9 mouse cellular contexts compared by ENCODE assay signal in genomic region chr11:77850401-77851244, GRCm38 (mm10). TPM values are rescaled to one million over a fixed set of nuclear protein-coding genes. Genes with fewer than 3 reads are reported as not detected.
DNase-seq lines count a peak whose midpoint lies in the region; ATAC-seq and TF ChIP-seq lines count a peak whose summit lies in the region.
"Had no signal": no experiment of that assay in that cellular context is flagged by ENCODE, and none has a peak within 500 bp of the region (broad histone marks: within the 10 kb centered on the region; RNA-seq: fewer than 3 reads in every experiment).

No protein-coding gene starts in this region.

- no peak overlapping the region for H3K4me3 ChIP-seq in forebrain, embryonic 11.5 days (ENCODE audit: low read depth, low read length)
- no peak overlapping the region for H3K4me3 ChIP-seq in hindbrain, postnatal 0 days (ENCODE audit: low read length)
- H3K4me3 ChIP-seq in midbrain, embryonic 12.5 days: 0 out of 2 replicates have a peak overlapping the region, but pooled peaks have one; percentile 9

- H3K27me3 ChIP-seq in forebrain, embryonic 11.5 days (ENCODE audit: control insufficient read depth, insufficient read depth, low read length): no peaks in the 10 kb centered on the region
- H3K27me3 ChIP-seq in hindbrain, postnatal 0 days (ENCODE audit: insufficient read depth, low read length): no peaks in the 10 kb centered on the region
- H3K27me3 ChIP-seq in midbrain, embryonic 12.5 days: peaks cover 34% of the 10 kb centered on the region

- peak; percentile 51 for DNase-seq in lung, postnatal 10 days
- no peak for DNase-seq in lung, postnatal 36 days
- no peak for DNase-seq in forebrain, embryonic 11.5 days (ENCODE audit: low spot score)
- DNase-seq in hindbrain, postnatal 0 days (ENCODE audit: low spot score): peak; percentile 92
- DNase-seq in thymus, postnatal 36 days: no peak
- DNase-seq in thymus, postnatal 0 days (ENCODE audit: low spot score): no peak

- H3K27ac ChIP-seq in forebrain, embryonic 11.5 days (ENCODE audit: low read depth, low read length): peak overlapping the region; percentile 53; the same call in 1 of the 2 replicates
- H3K27ac ChIP-seq in hindbrain, postnatal 0 days: peak overlapping the region; percentile 90
- peak overlapping the region; percentile 90 for H3K27ac ChIP-seq in midbrain, embryonic 12.5 days (replicated peaks)

- peak; percentile 53 for ATAC-seq in forebrain, embryonic 11.5 days (replicated peaks; ENCODE audit: low FRiP score)
- peak; percentile 95 for ATAC-seq in hindbrain, postnatal 0 days
- peak; percentile 87 for ATAC-seq in midbrain, embryonic 12.5 days (ENCODE audit: low FRiP score, low read depth)
- ATAC-seq in megakaryocyte-erythroid progenitor cell, adult 5-6 weeks (replicated peaks; ENCODE audit: low FRiP score, low TSS enrichment, poor library complexity, severe bottlenecking): no peak

- TF ChIP-seq CTCF in hindbrain, postnatal 0 days (IDR thresholded peaks at IDR 0.05; ENCODE audit: low read depth): peak; percentile 46

- peak overlapping the region; percentile 17 for H3K9ac ChIP-seq in forebrain, embryonic 11.5 days (ENCODE audit: low read length)
- peak overlapping the region; percentile 30; the same call in 1 of the 2 replicates for H3K9ac ChIP-seq in hindbrain, postnatal 0 days (replicated peaks; ENCODE audit: low read length)
- H3K9ac ChIP-seq in midbrain, embryonic 12.5 days (replicated peaks): peak overlapping the region; percentile 34; the same call in 1 of the 2 replicates

- H3K9me3 ChIP-seq in forebrain, embryonic 11.5 days (ENCODE audit: control insufficient read depth, low read length): no peaks in the 10 kb centered on the region
- H3K9me3 ChIP-seq in hindbrain, postnatal 0 days (ENCODE audit: low read length): no peaks in the 10 kb centered on the region
- H3K9me3 ChIP-seq in midbrain, embryonic 12.5 days: no peaks in the 10 kb centered on the region

- peaks cover 21% of the 10 kb centered on the region for H3K4me1 ChIP-seq in forebrain, embryonic 11.5 days (replicated peaks; ENCODE audit: control insufficient read depth, insufficient read depth, low read length)
- peaks cover 43% of the 10 kb centered on the region for H3K4me1 ChIP-seq in hindbrain, postnatal 0 days (ENCODE audit: insufficient read depth, low read length)
- peaks cover 62% of the 10 kb centered on the region for H3K4me1 ChIP-seq in midbrain, embryonic 12.5 days

- no peak overlapping the region for H3K4me2 ChIP-seq in forebrain, embryonic 11.5 days (ENCODE audit: low read depth, low read length, severe bottlenecking)
- H3K4me2 ChIP-seq in hindbrain, postnatal 0 days (ENCODE audit: low read depth, low read length): peak overlapping the region; percentile 37
- H3K4me2 ChIP-seq in midbrain, embryonic 12.5 days (replicated peaks): peak overlapping the region; percentile 41

- H3K36me3 ChIP-seq in forebrain, embryonic 11.5 days (ENCODE audit: control insufficient read depth, insufficient read depth, low read length): peaks cover 5% of the 10 kb centered on the region; the same call in 1 of the 2 replicates
- H3K36me3 ChIP-seq in hindbrain, postnatal 0 days (ENCODE audit: insufficient read depth, low read length): peaks cover 33% of the 10 kb centered on the region
- H3K36me3 ChIP-seq in midbrain, embryonic 12.5 days: peaks cover 68% of the 10 kb centered on the region

- 52% methylated on average over 24 of the region's 24 CpGs for WGBS in forebrain, embryonic 11.5 days
- whole genome bisulfite sequencing in hindbrain, postnatal 0 days: 13% methylated on average over 23 of the region's 24 CpGs
- 37% methylated on average over 24 of the region's 24 CpGs for WGBS in midbrain, embryonic 12.5 days

RNA-seq across cellular contexts. Expression of gene Pipox, which starts 43.3 kb away (rescaled TPM):
- 13.6 and 16.0 TPM in 2 replicates for polyA plus RNA-seq in forebrain, embryonic 11.5 days (2014; fragmentation: Nextera tagmentation; extraction: Ambion mirVana)
- total RNA-seq in hindbrain, postnatal 0 days (2014; rRNA removed): 2.8 and 6.8 TPM in 2 replicates
- 4.4 and 4.6 TPM in 2 replicates for polyA plus RNA-seq in hindbrain, postnatal 0 days (2015; fragmentation: Nextera tagmentation; extraction: Ambion mirVana)
- 12.0 and 14.4 TPM in 2 replicates for polyA plus RNA-seq in midbrain, embryonic 12.5 days (2016; fragmentation: Nextera tagmentation; extraction: Ambion mirVana)
- not detected in 2 replicates for total RNA-seq in megakaryocyte-erythroid progenitor cell, adult 5-6 weeks (2014; fragmentation: Nextera tagmentation)
- not detected in 2 replicates for total RNA-seq in megakaryocyte-erythroid progenitor cell, adult 5-6 weeks (2017)
- 2.8 TPM in 2 replicates for polyA plus RNA-seq in thymus, postnatal 0 days (2015; fragmentation: Nextera tagmentation; extraction: Ambion mirVana)
- total RNA-seq: hematopoietic stem cell, adult 5-6 weeks had no signal

Comparison
In these comparisons a context has a peak if more than half of its experiments do, and no peak if none do; other contexts are left out.
1. DNase-seq: peak in lung, postnatal 10 days (single experiment) and hindbrain, postnatal 0 days (single experiment); none in lung, postnatal 36 days (single experiment), forebrain, embryonic 11.5 days (single experiment), thymus, postnatal 36 days (0 of 2) and thymus, postnatal 0 days (single experiment).
2. Peak in every context shown above with its lines, with median percentiles within 50 percentile points of each other: H3K27ac ChIP-seq and H3K9ac ChIP-seq.